Mouse (Mus musculus): ENCODE results near the gene Grk4. TPM values are rescaled to one million over a fixed set of nuclear protein-coding genes. Genes with fewer than 3 reads are reported as not detected.

Grk4 gene
- polyA plus RNA-seq, 1 experiment, result 3.6 TPM

DNA sequence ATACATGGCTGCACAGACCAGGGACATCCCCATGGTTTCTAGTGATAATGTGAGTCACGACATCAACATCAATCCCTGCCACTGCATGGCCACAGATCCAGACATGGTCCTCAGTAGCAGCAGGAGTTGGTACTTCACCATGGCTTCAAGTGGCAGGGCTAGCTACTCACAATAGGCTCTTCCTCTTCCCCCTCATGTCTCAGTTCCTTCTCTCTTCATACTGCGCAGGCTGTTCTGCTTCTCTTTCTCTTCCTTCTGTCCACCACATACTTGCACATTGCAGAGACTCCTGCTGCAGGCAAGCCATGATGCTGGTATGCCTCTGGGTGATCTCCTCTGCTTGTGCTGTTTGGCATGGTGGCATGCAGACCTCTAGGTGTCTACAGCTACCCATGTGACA, 113.2 kb downstream of the Grk4 start:
- no peak overlapping the region for H3K4me3 ChIP-seq (ENCODE audit: control insufficient read depth, insufficient read depth, low read length)
- peaks cover 3% of the 10 kb centered on the region; the same call in 1 of the 2 replicates for H3K4me1 ChIP-seq (replicated peaks; ENCODE audit: control insufficient read depth, insufficient read depth, low read length)
- no peak overlapping the region for H3K27ac ChIP-seq (ENCODE audit: control insufficient read depth, insufficient read depth, low read length)
- TF ChIP-seq CTCF (IDR thresholded peaks at IDR 0.05; ENCODE audit: borderline replicate concordance, control insufficient read depth, extremely low read depth, insufficient read depth, low read length, poor library complexity) (no peak), POLR2A (IDR thresholded peaks at IDR 0.05; ENCODE audit: control insufficient read depth, extremely low read depth, insufficient read depth, low read length, poor library complexity) (no peak)
- no peaks in the 10 kb centered on the region for H3K27me3 ChIP-seq (ENCODE audit: control insufficient read depth, insufficient read depth, low read length)
- H3K36me3 ChIP-seq (ENCODE audit: control insufficient read depth, insufficient read depth, low read length), result no peaks in the 10 kb centered on the region
- 87% methylated on average over 2 of the region's 2 CpGs for WGBS
- no peak for DNase-seq

DNA sequence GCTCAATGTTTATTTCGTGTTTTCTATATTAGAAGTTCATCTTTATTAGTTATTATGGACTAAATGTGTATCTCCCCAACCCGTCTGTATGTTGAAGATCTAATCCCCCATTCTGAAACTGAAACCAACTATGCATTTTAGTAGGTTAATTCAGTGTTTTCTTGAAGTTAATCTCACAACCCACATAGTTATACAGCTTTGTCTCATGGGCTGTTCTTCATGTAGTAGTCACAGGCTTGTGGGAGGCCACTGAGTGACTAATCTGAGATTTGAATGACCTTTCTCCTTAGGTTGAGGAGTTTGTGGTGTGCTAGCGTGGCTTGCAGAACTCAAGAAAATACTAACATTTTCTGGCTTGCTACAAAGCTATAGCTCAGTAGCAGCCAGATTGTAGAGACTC, 124.8 kb downstream of the Grk4 start:
- H3K4me1 ChIP-seq (replicated peaks; ENCODE audit: control insufficient read depth, insufficient read depth, low read length), result no peaks in the 10 kb centered on the region
- H3K27ac ChIP-seq (ENCODE audit: control insufficient read depth, insufficient read depth, low read length), result no peak overlapping the region
- TF ChIP-seq POLR2A (IDR thresholded peaks at IDR 0.05; ENCODE audit: control insufficient read depth, extremely low read depth, insufficient read depth, low read length, poor library complexity) (no peak), CTCF (IDR thresholded peaks at IDR 0.05; ENCODE audit: borderline replicate concordance, control insufficient read depth, extremely low read depth, insufficient read depth, low read length, poor library complexity) (no peak)
- H3K4me3 ChIP-seq (ENCODE audit: control insufficient read depth, insufficient read depth, low read length), result no peak overlapping the region
- WGBS, result 92% methylated on average over 3 of the region's 3 CpGs
- no peaks in the 10 kb centered on the region for H3K36me3 ChIP-seq (ENCODE audit: control insufficient read depth, insufficient read depth, low read length)
- no peaks in the 10 kb centered on the region for H3K27me3 ChIP-seq (ENCODE audit: control insufficient read depth, insufficient read depth, low read length)
- DNase-seq, result no peak

DNA sequence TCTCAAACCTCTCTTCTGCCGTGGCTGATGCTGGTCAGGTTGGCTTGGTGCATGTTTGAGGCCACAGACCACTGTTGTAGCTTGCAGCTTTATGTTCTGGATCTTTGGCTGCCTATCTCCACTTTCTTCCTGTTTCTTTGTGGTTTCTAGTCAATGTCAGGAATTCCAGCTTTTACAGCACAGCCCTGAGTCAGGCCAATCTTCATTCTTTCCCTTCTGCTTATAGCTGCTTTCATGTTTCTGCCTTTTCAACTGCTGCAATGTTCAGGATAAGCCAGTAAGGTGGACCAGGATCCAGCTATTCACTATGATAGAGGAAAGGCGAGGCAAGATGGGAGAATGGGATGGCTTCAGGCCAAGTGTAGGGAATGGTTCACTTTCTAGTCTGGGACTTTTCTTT, 131.0 kb downstream of the Grk4 start:
- DNase-seq, result no peak
- Histone ChIP-seq H3K4me3 (ENCODE audit: control insufficient read depth, insufficient read depth, low read length) (no peak overlapping the region), H3K36me3 (ENCODE audit: control insufficient read depth, insufficient read depth, low read length) (peaks cover 7% of the 10 kb centered on the region), H3K4me1 (replicated peaks; ENCODE audit: control insufficient read depth, insufficient read depth, low read length) (no peaks in the 10 kb centered on the region), H3K27me3 (ENCODE audit: control insufficient read depth, insufficient read depth, low read length) (no peaks in the 10 kb centered on the region), H3K27ac (ENCODE audit: control insufficient read depth, insufficient read depth, low read length) (no peak overlapping the region)
- no peak for TF ChIP-seq CTCF (IDR thresholded peaks at IDR 0.05; ENCODE audit: borderline replicate concordance, control insufficient read depth, extremely low read depth, insufficient read depth, low read length, poor library complexity)
- TF ChIP-seq POLR2A (IDR thresholded peaks at IDR 0.05; ENCODE audit: control insufficient read depth, extremely low read depth, insufficient read depth, low read length, poor library complexity), result no peak
- 78% methylated on average over 2 of the region's 2 CpGs for WGBS

DNA sequence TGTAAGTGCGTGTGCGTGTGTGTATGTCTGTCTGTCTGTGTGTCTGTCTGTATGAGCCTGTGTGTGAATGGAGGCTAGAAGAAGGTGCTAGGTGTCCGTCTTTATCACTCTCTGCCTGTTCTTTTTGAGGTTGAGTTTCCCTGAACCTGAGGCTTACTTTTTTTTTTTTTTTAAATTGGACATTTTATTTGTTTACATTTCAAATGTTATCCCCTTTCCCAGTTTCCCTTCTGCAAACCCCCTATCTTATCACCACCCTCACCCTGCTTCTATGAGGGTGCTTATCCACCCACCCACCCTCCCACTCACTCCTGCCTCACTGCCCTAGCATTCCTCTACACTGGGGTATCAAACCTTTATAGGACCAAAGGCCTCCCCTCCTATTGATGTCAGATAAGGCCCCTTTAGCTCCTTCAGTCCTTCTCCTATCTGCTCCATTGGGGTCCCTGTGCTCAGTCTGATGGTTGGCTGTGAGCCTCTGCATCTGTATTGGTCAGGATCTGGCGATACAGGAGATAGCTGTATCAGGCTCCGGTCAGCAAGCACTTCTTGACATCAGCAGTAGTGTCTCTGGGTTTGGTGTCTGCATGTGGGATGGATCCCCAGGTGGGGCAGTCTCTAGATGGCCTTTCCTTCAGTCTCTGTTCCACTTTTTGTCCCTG, 140.2 kb downstream of the Grk4 start:
- no peak overlapping the region for H3K27ac ChIP-seq (ENCODE audit: control insufficient read depth, insufficient read depth, low read length)
- H3K27me3 ChIP-seq (ENCODE audit: control insufficient read depth, insufficient read depth, low read length), result no peaks in the 10 kb centered on the region
- no peak overlapping the region for H3K4me3 ChIP-seq (ENCODE audit: control insufficient read depth, insufficient read depth, low read length)
- DNase-seq, result no peak
- TF ChIP-seq POLR2A (IDR thresholded peaks at IDR 0.05; ENCODE audit: control insufficient read depth, extremely low read depth, insufficient read depth, low read length, poor library complexity) (no peak), CTCF (IDR thresholded peaks at IDR 0.05; ENCODE audit: borderline replicate concordance, control insufficient read depth, extremely low read depth, insufficient read depth, low read length, poor library complexity) (no peak)
- peaks cover 33% of the 10 kb centered on the region for H3K36me3 ChIP-seq (ENCODE audit: control insufficient read depth, insufficient read depth, low read length)
- WGBS, result 99% methylated on average over 5 of the region's 5 CpGs
- no peaks in the 10 kb centered on the region for H3K4me1 ChIP-seq (replicated peaks; ENCODE audit: control insufficient read depth, insufficient read depth, low read length)

Other genes starting within 250 kb of the Grk4 start
- 19.8 and 22.0 TPM in 2 replicates for gene Tnip2, start 146.4 kb upstream of the Grk4 start, polyA plus RNA-seq (2012; rRNA removed)
- gene Sh3bp2, start 134.5 kb upstream of the Grk4 start, polyA plus RNA-seq (2012; rRNA removed), result 33.8 and 40.6 TPM in 2 replicates
- gene Add1, start 86.7 kb upstream of the Grk4 start, polyA plus RNA-seq (2012; rRNA removed), result 219 and 224 TPM in 2 replicates
- 217 TPM in 2 replicates for gene Mfsd10, start 23.2 kb upstream of the Grk4 start, polyA plus RNA-seq (2012; rRNA removed)
- gene Nop14, start 231 bp upstream of the Grk4 start, polyA plus RNA-seq (2012; rRNA removed), result 18.4 and 19.5 TPM in 2 replicates
- 26.0 and 28.3 TPM in 2 replicates for gene Htt, start 101.4 kb downstream of the Grk4 start, polyA plus RNA-seq (2012; rRNA removed)
- gene Msantd1, start 247.6 kb downstream of the Grk4 start, polyA plus RNA-seq (2012; rRNA removed), result 3.9 and 6.5 TPM in 2 replicates

Data from thymus, adult 2 months (tissue).